Mouse (Mus musculus): ENCODE results near the gene 1700018G05Rik.
"Not testable (repeated sequence)": the region's sequence is repeated elsewhere in the genome, so short reads cannot be mapped to it uniquely, and the experiment has no call there.

DNA sequence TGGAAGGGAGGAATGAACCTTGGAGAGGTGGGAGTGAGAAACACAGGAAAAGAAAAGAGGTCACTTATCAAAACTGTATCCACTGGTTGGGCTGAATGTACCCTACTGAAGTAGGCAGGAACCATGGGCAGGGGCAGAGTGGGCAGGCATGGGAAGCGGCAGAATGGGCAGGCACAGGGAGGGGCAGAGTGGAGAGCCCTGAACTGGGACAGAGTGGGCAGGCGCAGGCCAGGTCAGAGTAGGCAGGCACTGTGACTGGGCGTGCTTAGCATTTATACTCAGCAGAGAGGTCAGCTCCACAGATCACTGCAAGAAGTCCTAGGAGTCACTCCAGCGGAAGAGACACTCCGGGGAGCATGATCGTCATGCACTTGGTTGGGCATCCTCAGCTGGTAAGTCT, at the start of gene 1700018G05Rik:
- not testable (repeated sequence) for TF ChIP-seq POLR2A (IDR thresholded peaks at IDR 0.05; ENCODE audit: extremely low read depth, insufficient read depth, low read length); CTCF (IDR thresholded peaks at IDR 0.05; ENCODE audit: low read depth, low read length)

Measured in liver, adult 2 months (tissue).